Mouse (Mus musculus) gastrocnemius, adult 2 months (tissue): ENCODE measurements around the gene Ttc9. TPM values are rescaled to one million over a fixed set of nuclear protein-coding genes. Genes with fewer than 3 reads are reported as not detected.
A peak's percentile ranks its signal among the peaks of the same experiment; 100 is the strongest.

Experiments used
- DNase-seq: peaks from one replicate; pipeline ENCODE4 v3.0.0; 2022
- H3K27ac ChIP-seq: fragments of 200-600 bp; 2 replicates; pipeline ENCODE4 v1.8.1; 2022; ENCODE audit warnings: mild to moderate bottlenecking
- H3K4me3 ChIP-seq: fragments of 200-600 bp; 2 replicates; pipeline ENCODE4 v1.8.1; 2022; ENCODE audit warnings: mild to moderate bottlenecking, moderate library complexity
- CTCF ChIP-seq: fragments of 200-600 bp; IDR thresholded peaks from 2 replicates; pipeline ENCODE4 v1.8.1; 2022; ENCODE audit warnings: antibody characterized with exemption, mild to moderate bottlenecking, moderate library complexity
- intact Hi-C: fragments of 180-260 bp; cut with DNase I; formaldehyde crosslinking; loops from one replicate; pipeline ENCODE4 v1.15.1; 2025
- total RNA-seq, 2 experiments: library from RNA; stranded (reverse); gene quantifications; 2 replicates each; pipeline ENCODE4 v1.2.3; 2021

Gene Ttc9
- total RNA-seq, 2 experiments from 2014 or later = 5.1 to 9.5 TPM

DNA sequence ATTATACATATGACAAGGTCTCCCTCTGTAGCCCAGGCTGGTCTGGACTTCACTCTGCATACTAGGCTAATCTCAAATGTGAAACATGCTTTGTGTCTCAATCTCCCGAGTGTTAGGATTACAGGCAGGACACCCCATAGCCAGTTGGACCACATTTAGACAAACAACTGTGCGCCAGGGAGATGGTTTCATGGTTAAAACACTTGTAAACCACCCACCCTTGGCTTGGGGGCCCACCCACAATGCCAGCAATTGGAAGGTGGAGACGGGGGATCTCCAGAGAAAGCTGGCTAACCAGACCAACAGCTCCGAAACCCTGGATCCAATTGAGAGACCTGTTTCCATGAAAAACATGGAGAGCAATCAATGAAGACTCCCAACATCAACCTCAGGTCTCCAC is 3.0 kb upstream of the Ttc9 start:
- no peak overlapping the region for H3K27ac ChIP-seq
- no peak for TF ChIP-seq CTCF
- DNase-seq = no peak
- intact Hi-C loops = no loop called here
- no peak overlapping the region for H3K4me3 ChIP-seq

DNA sequence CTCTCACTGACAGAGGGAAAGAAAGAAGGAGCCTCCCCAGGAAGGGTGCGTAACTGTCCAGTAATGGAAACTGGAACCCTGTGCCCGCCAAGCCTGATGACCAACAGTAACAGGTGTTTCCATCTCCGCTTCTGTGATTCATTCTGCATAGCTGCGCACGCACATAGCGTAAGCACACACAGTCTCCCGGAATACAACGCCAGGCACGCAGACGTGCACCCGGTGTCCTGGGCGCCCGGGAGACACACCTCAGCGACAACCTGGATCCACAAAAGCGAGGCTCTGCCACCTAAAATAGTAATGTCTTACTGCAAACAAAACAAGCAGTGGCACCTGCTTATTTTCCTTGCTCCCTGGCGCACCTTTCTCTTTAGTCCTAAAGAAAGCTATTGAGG is 532 bp upstream of the Ttc9 start:
- intact Hi-C loops = no loop called here
- peak; percentile 67 for DNase-seq
- peak overlapping the region; percentile 74 for H3K27ac ChIP-seq
- no peak for TF ChIP-seq CTCF
- H3K4me3 ChIP-seq = peak overlapping the region; percentile 80

DNA sequence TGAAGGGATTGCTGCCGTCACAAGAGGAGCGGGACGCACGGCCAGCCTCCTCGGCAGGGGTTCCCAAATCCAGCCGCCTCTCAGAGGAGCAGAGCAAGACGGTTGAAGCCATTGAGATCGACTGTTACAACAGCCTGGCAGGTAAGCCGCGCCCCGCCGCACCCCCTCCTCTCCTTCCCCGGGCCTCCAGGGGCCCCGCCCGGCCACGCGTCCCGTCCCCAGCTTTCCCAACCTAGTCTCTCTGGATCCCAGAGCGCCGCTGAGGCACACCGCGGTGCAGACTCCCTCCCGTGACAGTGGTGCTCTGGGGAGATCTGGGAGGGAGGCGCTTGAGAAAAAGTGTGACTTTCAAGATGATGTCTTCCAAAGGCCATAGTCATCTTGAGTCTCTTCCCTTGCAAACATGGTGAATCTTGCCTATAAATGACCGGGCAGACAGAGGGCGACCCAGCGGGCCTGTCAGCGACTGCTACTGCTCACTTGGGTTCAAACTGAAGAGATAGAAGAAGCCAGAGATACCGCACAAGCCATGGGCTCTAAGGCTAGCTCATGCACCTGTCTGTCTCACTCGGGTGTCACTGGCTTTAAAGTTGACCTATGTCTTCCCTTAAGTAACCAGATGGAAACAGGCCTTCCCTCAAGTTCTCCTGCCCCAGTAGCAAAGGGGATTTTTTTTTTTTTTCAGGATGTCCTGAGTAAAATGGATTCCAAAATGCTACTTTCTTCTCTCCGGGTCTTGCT is 782 bp downstream of the Ttc9 start:
- peak; percentile 16 for DNase-seq
- peak overlapping the region; percentile 80 for H3K4me3 ChIP-seq
- intact Hi-C loops = no loop called here
- H3K27ac ChIP-seq = peak overlapping the region; percentile 74
- no peak for TF ChIP-seq CTCF

DNA sequence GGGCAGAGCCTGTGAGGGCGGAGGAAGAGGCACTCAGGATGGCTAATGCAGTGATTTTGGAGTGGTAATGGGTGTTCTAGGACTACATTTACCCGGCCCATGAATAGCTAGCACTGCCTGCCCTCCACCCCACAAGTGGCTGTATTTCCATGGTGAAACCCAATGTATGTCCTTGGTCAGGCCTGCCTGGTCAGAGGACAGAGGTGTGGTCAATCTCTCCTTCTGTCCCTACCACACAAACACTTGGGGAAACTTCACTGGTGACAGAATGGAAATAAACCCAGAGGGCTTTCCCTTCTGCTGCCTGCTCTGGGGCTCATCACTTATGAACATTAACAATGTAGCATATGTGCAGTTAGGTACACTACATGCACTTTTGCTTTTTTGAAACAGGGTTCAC is 2.2 kb downstream of the Ttc9 start:
- Histone ChIP-seq H3K27ac (no peak overlapping the region), H3K4me3 (no peak overlapping the region)
- intact Hi-C loops = no loop called here
- TF ChIP-seq CTCF = no peak
- DNase-seq = no peak

DNA sequence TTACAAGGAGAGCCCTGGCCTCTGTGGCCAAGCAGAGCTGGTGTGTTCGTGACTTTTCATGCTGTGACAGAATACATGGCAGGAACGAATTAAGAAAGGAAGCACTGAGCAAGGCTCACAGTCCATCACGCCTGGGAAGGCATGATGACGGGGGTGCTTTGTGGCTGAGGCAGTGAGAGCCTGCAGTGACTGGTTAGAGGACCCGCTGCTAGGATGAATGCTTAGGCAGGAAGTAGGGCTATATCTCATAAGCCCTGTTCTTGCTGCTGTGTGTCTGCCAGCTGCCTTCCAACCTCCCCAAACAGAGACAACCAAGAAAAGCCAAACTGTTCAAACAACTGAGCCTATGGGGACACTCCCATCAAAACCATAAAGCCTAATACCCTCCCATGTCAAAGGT is 9.6 kb downstream of the Ttc9 start:
- TF ChIP-seq CTCF = no peak
- no peak for DNase-seq
- intact Hi-C loops = no loop called here
- Histone ChIP-seq H3K27ac (no peak overlapping the region), H3K4me3 (no peak overlapping the region)

DNA sequence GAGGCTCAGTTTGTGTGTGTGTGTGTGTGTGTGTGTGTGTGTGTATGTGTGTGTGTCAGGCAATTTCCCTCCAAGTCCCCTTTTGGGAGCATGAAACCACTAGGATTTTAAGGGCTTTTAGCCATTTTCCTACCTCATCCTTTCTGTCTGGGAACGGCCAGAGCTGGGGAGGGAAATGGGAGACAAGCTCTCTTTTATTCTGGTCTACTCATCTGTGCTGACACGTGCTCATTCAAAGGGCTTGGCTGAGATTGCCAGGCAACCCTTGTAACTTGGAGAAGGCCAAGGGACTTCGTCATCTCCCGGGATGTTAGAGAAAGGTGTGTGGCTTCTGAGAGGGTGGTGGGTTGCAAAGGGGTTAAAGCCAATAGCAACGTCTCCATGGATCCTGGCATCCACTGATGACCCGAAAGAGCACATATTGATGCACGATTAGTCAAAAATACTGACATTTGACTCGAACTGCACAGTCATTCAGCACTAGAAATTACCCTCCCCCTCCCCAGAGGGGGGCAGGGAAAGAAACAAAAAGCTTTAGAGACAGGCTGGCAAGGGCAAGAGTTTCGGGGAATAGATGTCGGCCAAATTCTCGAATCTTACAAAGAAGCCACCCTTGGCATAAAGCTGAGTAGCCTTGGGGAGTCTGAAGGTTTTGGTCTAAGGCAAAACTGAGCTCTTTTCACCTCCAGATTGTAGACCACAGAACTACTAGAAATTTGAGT is 11.5 kb downstream of the Ttc9 start:
- Histone ChIP-seq H3K27ac (no peak overlapping the region), H3K4me3 (no peak overlapping the region)
- DNase-seq = no peak
- intact Hi-C loops = no loop called here
- no peak for TF ChIP-seq CTCF

DNA sequence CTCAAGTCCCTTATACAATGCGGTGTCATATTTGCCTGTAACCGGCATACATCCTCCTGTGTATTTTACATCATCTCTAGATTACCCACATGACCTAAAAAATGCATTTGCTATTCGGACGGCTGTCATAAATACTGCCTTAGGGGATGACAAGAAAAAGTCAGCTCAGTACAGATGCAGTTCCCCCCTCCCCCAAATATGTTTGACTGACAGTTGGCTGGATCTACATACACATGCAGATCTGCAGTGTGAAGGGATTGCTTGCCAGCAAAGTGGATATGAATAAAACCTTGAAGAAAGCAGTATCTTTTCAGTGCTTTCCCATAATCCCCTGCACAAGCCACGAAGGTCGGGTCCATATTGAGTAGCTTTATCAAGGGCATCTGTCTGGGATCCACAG is 15.8 kb downstream of the Ttc9 start:
- H3K27ac ChIP-seq = no peak overlapping the region
- TF ChIP-seq CTCF = no peak
- intact Hi-C loops = no loop called here
- no peak overlapping the region for H3K4me3 ChIP-seq
- no peak for DNase-seq

DNA sequence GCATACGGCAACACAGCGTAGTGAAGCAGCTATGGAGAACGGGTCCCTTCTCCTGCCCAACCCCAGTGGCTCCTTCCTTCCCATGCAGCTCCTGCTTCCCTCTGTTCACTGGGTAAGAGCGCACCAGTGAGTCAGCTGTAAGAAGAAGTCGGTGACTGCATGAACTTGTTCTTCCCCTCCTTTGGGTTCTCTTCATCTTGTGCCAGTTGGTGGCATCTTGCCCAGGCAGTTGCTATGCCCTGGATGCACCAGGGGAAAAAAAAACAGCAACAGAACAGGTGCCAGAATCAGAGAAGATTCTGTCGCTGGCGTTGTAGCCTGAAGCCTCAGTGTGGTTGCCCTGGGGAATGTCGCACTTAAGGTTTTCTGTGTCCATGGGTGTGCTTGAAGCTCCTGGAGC is 22.3 kb downstream of the Ttc9 start:
- Histone ChIP-seq H3K27ac (peak overlapping the region; percentile 38; the same call in 1 of the 2 replicates), H3K4me3 (no peak overlapping the region; the same call in 1 of the 2 replicates)
- DNase-seq = peak; percentile 85
- no peak for TF ChIP-seq CTCF
- intact Hi-C loops = no loop called here

DNA sequence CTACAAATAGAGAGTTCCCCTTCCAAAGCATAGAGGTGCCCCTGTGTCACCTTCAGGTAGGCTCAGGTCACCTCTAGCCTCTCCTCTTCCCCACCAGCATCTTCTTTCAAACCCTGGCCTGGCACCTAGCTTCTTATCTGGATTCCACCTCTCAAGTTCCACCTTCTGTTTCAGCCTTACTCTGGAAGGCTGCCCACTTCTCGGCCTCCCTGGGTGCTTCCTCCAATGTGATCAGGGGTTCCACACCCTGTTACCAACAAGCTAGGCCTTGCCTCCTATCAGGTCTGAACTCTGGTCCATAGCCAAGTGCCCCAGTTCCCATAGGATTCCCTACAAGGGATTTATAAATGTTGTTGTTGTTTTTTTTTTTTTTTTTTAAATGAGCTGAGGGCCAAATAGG is 26.3 kb downstream of the Ttc9 start:
- no peak for TF ChIP-seq CTCF
- no peak for DNase-seq
- H3K4me3 ChIP-seq = no peak overlapping the region
- intact Hi-C loops = no loop called here
- H3K27ac ChIP-seq = no peak overlapping the region

DNA sequence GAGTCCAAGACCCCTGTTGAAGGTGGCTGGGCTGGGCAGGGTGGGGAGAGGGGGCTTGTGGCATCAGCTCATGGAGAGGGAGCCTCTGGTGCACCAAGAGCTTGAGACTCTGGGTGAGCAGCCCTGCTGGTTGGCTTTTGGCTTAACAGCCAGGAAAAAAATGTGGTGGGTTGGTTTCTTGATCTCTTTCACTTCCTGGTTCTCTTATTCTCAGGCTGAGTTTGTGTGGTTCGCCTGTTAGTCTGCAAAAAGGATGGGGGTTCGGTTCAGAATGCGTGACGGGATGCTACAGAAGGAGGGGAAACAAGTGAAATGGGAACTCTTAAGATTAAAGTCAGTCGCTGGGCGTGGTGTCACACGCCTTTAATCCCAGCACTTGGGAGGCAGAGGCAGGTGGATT is 27.0 kb downstream of the Ttc9 start:
- H3K4me3 ChIP-seq = no peak overlapping the region
- no peak overlapping the region for H3K27ac ChIP-seq
- no peak for TF ChIP-seq CTCF
- intact Hi-C loops = no loop called here
- DNase-seq = no peak

DNA sequence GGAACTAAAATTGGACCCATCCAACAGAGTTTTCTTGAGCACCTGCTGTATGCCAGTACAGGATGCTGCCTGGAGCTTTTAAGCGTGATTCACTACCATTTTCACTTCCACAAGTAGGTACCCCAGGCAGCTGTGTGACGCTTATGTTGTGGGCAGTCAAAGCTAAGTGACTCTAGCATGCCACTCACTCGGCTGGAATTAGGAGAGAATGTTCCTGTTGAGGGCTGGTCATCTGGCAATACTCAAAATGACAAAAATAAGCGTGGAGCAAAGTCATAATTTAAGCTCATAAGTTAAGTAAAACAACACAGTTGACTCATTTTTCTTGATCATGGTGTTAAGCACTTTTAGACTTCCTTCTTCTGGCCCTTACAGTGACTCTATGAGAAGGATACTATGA is 31.0 kb downstream of the Ttc9 start:
- intact Hi-C loops = no loop called here

DNA sequence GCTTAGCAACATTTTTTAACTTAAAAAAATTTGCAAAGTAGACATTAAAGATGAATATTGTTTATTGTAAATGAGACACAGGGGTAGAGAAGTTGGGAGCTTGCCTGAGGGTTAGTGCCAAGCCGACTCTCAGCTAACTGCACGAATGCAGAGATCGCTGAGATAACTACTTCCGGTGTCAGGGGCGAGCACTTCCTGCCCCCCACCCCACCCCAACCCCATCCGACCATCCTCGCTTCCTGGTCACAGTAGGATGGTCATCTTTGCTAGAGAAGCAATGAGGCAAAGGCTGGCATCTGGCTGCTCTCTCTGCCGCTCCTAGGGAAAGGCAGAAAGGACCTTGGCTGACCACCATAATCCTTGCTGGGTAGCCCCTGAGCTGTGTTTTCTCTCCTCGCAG is 32.1 kb downstream of the Ttc9 start:
- Histone ChIP-seq H3K4me3 (no peak overlapping the region), H3K27ac (no peak overlapping the region)
- DNase-seq = no peak
- TF ChIP-seq CTCF = no peak
- intact Hi-C loops = no loop called here

More for the DNA sequence above, 31.0 kb downstream of the Ttc9 start:
- Histone ChIP-seq H3K4me3 (no peak overlapping the region), H3K27ac (no peak overlapping the region)
- DNase-seq = no peak
- no peak for TF ChIP-seq CTCF

DNA sequence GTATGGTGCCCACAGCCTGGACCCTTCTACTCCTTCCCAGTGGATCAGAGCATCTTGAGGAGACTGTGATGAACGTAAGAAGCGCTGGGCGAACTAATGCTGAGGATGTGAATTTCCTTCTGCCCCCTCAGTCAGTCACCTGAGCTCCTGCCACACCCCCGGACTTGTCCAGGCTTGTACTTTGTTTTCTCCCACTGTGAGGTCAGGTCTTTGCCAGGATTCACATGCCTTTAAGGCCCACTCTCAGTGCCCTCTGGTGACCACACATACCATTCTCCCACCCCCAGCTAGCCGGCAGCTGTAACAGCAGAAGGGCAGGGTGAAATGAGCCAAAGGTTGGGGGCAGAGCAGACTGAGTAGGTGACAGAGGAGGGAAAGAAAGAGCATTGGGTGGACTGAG is 32.9 kb downstream of the Ttc9 start:
- H3K4me3 ChIP-seq = no peak overlapping the region
- H3K27ac ChIP-seq = no peak overlapping the region
- TF ChIP-seq CTCF = no peak
- no peak for DNase-seq
- intact Hi-C loops = no loop called here

DNA sequence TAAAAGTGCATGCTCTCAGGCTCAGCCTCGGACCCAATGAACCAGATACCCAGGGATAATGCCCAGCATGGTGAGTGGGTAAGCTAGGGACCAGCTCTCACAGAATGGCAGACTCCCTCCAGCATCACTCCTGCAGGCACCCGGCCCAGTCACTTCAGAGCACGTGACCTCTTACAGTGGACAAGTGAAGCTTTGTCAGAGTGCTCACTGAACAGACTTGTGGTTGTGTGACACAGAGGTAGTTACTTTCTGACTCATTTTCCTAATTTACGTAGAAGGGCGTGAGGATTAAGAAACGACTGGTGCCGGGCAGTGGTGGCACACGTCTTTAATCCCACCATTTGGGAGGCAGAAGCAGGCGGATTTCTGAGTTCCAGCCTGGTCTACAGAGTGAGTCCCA is 37.4 kb downstream of the Ttc9 start:
- H3K4me3 ChIP-seq = no peak overlapping the region
- no peak overlapping the region for H3K27ac ChIP-seq
- intact Hi-C loops = no loop called here
- no peak for DNase-seq
- TF ChIP-seq CTCF = no peak
